Mouse (Mus musculus) olfactory bulb, adult 2 months (tissue): Measurements from ENCODE around the gene Slc39a13.

ENCODE experiments used
- CTCF ChIP-seq: fragments of 200-500 bp; IDR thresholded peaks from 2 replicates; pipeline ENCODE4 v1.5.1; 2012; ENCODE audit warnings: low read depth, mild to moderate bottlenecking, low read length, moderate library complexity; ENCODE audit not compliant: insufficient read depth
- POLR2A ChIP-seq: fragments of 200-500 bp; IDR thresholded peaks from 2 replicates; pipeline ENCODE4 v1.6.1; 2012; ENCODE audit warnings: mild to moderate bottlenecking, low read depth, low read length, moderate library complexity; ENCODE audit not compliant: insufficient read depth

DNA sequence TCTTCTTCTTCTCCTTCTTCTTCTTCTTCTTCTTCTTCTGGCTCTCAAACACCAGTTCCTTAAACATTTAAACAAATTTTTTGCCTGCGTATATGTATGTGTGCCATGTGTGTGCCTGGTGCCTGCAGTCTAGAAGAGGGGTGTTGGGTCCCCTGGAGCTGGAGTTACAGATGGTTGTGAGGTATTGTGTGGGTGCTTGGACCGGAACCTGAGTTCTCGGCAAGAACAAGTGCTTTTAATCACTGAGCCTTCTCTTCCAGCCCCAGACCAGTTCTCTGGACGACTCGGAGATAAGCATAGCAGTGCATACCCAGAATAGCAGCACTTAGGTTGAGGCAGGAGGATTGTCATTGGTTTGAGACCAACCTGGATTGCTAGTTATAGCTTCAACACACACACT lies 46.6 kb upstream of the Slc39a13 start:
- no peak for TF ChIP-seq CTCF
- TF ChIP-seq POLR2A: no peak
